Mouse (Mus musculus) embryonic fibroblast, embryonic 13.5 days (primary cell): ENCODE data around the gene 4930539E08Rik.

Experiments
- CTCF ChIP-seq: IDR thresholded peaks from 2 replicates; pipeline ENCODE4 v1.5.1; 2011; ENCODE audit warnings: mild to moderate bottlenecking, control low read depth, low read length, moderate library complexity, borderline replicate concordance; ENCODE audit not compliant: insufficient read depth
- POLR2A ChIP-seq: IDR thresholded peaks from 2 replicates; pipeline ENCODE4 v1.6.1; 2011; ENCODE audit warnings: low read depth, mild to moderate bottlenecking, control low read depth, low read length, moderate library complexity

DNA sequence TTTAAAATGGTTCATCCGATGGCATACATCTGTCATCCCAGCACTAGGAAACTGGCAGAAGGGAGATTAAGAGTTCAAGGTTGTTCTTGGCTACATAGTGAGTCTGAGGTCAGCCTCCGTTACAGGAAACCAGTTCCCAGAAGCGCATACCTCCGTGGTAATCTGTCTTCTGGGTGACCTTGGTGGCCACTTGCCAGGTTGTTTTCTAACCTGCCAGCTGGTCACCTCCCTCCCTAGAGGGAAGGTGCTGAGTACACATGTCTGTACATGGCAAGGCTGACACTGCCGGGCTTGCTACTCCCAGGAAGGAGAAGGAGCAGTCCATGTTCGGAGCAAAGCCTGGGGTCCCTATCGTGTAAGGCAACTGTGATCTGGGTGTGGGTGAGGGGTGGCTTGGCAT, 40.3 kb downstream of the 4930539E08Rik start:
- no peak for TF ChIP-seq CTCF
- no peak for TF ChIP-seq POLR2A
